Mouse (Mus musculus) midbrain, embryonic 11.5 days (tissue): Measurements from ENCODE around the gene Zfp827. TPM values are rescaled to one million over a fixed set of nuclear protein-coding genes. Genes with fewer than 3 reads are reported as not detected.
A peak's percentile ranks its signal among the peaks of the same experiment; 100 is the strongest.

Experiments
- ATAC-seq: fragments of 200-750 bp; cut with Nextera tagmentation; 2 replicates; pipeline ENCODE4 v1.8.0; 2017; ENCODE audit warnings: moderate TSS enrichment, moderate library complexity; ENCODE audit not compliant: low FRiP score
- DNase-seq: peaks from one replicate; pipeline ENCODE4 v3.0.0; 2015; ENCODE audit warnings: low spot score; ENCODE audit errors: missing footprints
- H3K27ac ChIP-seq: fragments of 300-500 bp; sonication (generic); 2 replicates; pipeline ENCODE4 v1.5.1; 2014; ENCODE audit warnings: low read depth, low read length
- H3K27me3 ChIP-seq: fragments of 300-500 bp; sonication (generic); 2 replicates; pipeline ENCODE4 v1.6.1; 2014; ENCODE audit warnings: mild to moderate bottlenecking, low read length, moderate library complexity, mixed read lengths; ENCODE audit not compliant: control insufficient read depth, insufficient read depth
- H3K36me3 ChIP-seq: fragments of 300-500 bp; sonication (generic); 2 replicates; pipeline ENCODE4 v1.6.1; 2014; ENCODE audit warnings: mild to moderate bottlenecking, low read length, moderate library complexity, mixed read lengths; ENCODE audit not compliant: control insufficient read depth, insufficient read depth
- H3K4me1 ChIP-seq: fragments of 300-500 bp; sonication (generic); 2 replicates; pipeline ENCODE4 v1.6.1; 2014; ENCODE audit warnings: low read length; ENCODE audit not compliant: control insufficient read depth, insufficient read depth
- H3K4me2 ChIP-seq: fragments of 300-500 bp; sonication (generic); 2 replicates; pipeline ENCODE4 v1.6.1; 2014; ENCODE audit warnings: mild to moderate bottlenecking, moderate library complexity
- H3K4me3 ChIP-seq: fragments of 300-500 bp; sonication (generic); 2 replicates; pipeline ENCODE4 v1.5.1; 2014; ENCODE audit warnings: low read depth, low read length
- H3K9ac ChIP-seq: fragments of 300-500 bp; sonication (generic); 2 replicates; pipeline ENCODE4 v1.6.1; 2014; ENCODE audit warnings: low read length
- H3K9me3 ChIP-seq: fragments of 300-500 bp; sonication (generic); 2 replicates; pipeline ENCODE4 v1.6.1; 2016; ENCODE audit warnings: low read length; ENCODE audit not compliant: control insufficient read depth
- WGBS: fragments of 180-500 bp; shearing (Covaris S2); extraction: QIAGEN DNeasy Blood & Tissue Kit; methylation state at CpG from one replicate; pipeline ENCODE4 v1.1.7; 2014; 5-methylcytosine and 5-hydroxymethylcytosine counted together
- polyA plus RNA-seq: library from polyadenylated mRNA; unstranded; fragments of >200 nt; fragmentation: Nextera tagmentation; extraction: Ambion mirVana; gene quantifications from 2 replicates; pipeline ENCODE4 v1.2.1, GENCODE M21; 2014

Gene Zfp827
- polyA plus RNA-seq, 1 experiment from 2014 or later = 9.5 TPM

DNA sequence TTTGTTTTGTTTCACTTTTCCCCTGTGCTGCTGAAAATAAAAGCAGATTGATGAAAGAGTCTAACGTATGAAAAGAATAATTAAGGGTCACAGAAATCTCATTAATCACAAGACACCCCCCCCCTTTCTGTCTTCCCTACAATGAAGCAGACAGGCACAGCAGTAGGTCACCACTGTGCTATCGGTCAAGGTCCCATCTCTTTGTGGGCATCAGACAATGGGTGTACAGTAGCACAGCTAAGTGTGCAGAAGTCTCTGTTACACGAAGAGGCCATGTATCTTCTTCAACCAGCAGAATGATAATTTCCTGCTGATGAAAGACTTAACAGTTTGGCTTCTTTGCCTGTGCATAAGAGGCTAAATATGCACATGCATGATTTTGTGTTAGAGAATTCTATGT lies 170.4 kb downstream of the Zfp827 start:
- 66% methylated on average over 3 of the region's 3 CpGs for WGBS
- H3K9me3 ChIP-seq = no peaks in the 10 kb centered on the region
- H3K4me3 ChIP-seq = no peak overlapping the region
- H3K27ac ChIP-seq = no peak overlapping the region
- no peaks in the 10 kb centered on the region for H3K36me3 ChIP-seq
- no peak overlapping the region for H3K9ac ChIP-seq
- H3K27me3 ChIP-seq = no peaks in the 10 kb centered on the region
- ATAC-seq (no peak), DNase-seq (no peak)
- no peak overlapping the region for H3K4me2 ChIP-seq
- H3K4me1 ChIP-seq = no peaks in the 10 kb centered on the region

GRCm38 (mm10) chr8:79201446-79202147 lies 173.4 kb downstream of the Zfp827 start:
- Histone ChIP-seq H3K4me1 (no peaks in the 10 kb centered on the region), H3K36me3 (no peaks in the 10 kb centered on the region), H3K27me3 (no peaks in the 10 kb centered on the region), H3K4me2 (no peak overlapping the region), H3K4me3 (no peak overlapping the region), H3K27ac (no peak overlapping the region), H3K9me3 (no peaks in the 10 kb centered on the region), H3K9ac (no peak overlapping the region)
- no peak for DNase-seq
- WGBS = 78% methylated on average over 11 of the region's 11 CpGs
- no peak for ATAC-seq

GRCm38 (mm10) chr8:79206895-79207294 lies 178.7 kb downstream of the Zfp827 start:
- DNase-seq (no peak), ATAC-seq (no peak)
- 90% methylated on average over 4 of the region's 4 CpGs for WGBS
- Histone ChIP-seq H3K9ac (no peak overlapping the region), H3K4me2 (no peak overlapping the region), H3K27ac (no peak overlapping the region), H3K4me3 (no peak overlapping the region), H3K9me3 (no peaks in the 10 kb centered on the region), H3K27me3 (no peaks in the 10 kb centered on the region), H3K36me3 (no peaks in the 10 kb centered on the region), H3K4me1 (peaks cover 16% of the 10 kb centered on the region)

DNA sequence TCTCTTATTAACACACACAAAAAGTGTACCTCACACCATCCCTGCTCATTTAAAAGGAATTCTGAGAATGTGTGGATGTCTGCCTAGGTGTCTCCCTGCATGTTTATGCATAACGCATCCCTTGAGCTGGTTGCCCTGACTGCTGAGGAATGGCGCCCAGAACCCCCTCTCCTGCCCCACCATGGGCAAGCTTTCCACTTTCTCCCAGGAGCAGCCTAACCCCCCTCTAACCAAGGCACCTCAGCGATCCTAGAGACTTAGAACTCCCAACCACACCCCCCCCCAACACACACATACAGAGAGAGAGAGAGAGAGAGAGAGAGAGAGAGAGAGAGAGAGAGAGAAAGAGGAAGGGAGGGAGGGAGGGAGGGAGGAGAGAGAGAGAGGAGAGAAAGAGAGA lies 179.9 kb downstream of the Zfp827 start:
- Histone ChIP-seq H3K36me3 (no peaks in the 10 kb centered on the region), H3K9ac (no peak overlapping the region), H3K4me2 (no peak overlapping the region), H3K4me1 (peaks cover 16% of the 10 kb centered on the region), H3K9me3 (no peaks in the 10 kb centered on the region), H3K27me3 (no peaks in the 10 kb centered on the region), H3K27ac (no peak overlapping the region), H3K4me3 (no peak overlapping the region)
- DNase-seq (no peak), ATAC-seq (no peak)
- WGBS = 49% methylated on average over 3 of the region's 3 CpGs

DNA sequence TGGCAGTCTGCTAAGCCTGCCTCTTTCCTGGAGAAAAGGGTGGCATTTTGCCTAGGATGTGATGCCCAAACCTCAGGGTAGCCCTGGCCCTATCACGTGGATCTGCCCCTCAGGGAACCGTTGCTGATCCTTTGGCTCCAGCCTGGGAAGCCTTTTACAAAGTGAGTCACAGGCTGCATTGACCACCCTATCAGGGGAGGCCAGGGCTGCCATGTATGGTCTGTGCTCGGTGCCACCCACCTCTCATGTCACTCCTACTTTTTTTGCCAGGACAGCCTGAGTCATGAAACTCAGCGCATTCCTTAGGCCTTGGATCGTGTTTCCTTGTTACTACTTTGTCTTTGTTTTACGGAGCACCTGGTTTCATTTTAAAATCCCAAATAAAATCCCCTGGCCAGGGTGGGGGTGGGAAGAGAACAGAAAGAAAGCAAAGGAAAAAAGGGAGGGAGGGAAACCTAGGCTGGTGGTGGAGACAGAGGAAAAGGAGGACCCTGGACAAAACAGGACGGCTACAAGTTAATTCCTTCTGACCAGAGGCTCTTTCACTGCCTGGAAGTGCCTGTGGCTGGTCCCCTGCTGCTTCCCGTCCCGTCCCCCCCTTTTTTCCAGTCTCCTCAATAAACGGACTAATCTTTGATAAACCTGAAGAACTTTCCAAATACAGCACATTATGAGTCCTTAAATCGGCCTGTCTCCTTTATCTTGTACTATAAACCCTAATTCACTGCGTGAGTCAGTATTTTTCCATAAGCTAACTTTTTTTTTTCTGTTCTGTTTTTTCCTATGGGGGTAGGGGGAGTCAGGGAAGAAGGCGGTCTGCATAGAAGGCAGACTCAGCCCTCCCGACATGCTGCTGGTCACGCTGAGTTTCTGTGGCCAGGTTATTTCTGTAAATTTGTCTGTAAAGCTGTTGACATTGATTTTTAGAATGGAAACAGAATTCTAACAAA lies 180.7 kb downstream of the Zfp827 start:
- Histone ChIP-seq H3K9ac (peak overlapping the region; percentile 60), H3K36me3 (no peaks in the 10 kb centered on the region), H3K4me3 (no peak overlapping the region; the same call in 1 of the 2 replicates), H3K27ac (no peak overlapping the region), H3K27me3 (no peaks in the 10 kb centered on the region), H3K4me1 (peaks cover 16% of the 10 kb centered on the region), H3K9me3 (no peaks in the 10 kb centered on the region), H3K4me2 (peak overlapping the region; percentile 51)
- DNase-seq (peak; percentile 90), ATAC-seq (peak; percentile 51)
- WGBS = 10% methylated on average over 15 of the region's 15 CpGs

GRCm38 (mm10) chr8:79209641-79210358 lies 181.6 kb downstream of the Zfp827 start:
- Histone ChIP-seq H3K4me2 (peak overlapping the region; percentile 51), H3K9ac (peak overlapping the region; percentile 60), H3K27me3 (no peaks in the 10 kb centered on the region), H3K4me1 (peaks cover 16% of the 10 kb centered on the region), H3K27ac (0 out of 2 replicates have a peak overlapping the region, but pooled peaks have one; percentile 16), H3K9me3 (no peaks in the 10 kb centered on the region), H3K4me3 (peak overlapping the region; percentile 27), H3K36me3 (no peaks in the 10 kb centered on the region)
- 4% methylated on average over 27 of the region's 27 CpGs for WGBS
- DNase-seq = peak; percentile 94
- peak; percentile 81 for ATAC-seq

DNA sequence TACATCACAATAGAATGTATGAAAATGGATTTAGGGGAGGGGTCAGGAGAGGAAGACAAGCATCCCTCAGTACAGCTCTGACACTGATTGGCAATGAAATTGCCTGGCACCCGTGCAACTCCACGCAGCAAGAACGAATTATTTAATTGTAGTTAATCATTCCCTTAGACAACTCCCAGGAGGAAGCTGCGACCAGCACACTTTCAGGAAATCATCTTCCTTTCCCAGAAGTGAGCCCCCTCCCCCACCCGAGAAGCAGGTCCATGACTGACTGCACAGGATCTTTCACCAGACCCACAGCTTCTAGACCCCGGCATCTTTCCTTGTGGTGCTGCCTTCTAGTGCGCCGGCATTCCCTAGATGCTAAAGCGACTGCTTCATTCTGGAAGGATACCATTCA lies 183.4 kb downstream of the Zfp827 start:
- no peak overlapping the region for H3K9ac ChIP-seq
- no peak overlapping the region for H3K27ac ChIP-seq
- ATAC-seq (no peak), DNase-seq (peak; percentile 85)
- H3K4me2 ChIP-seq = no peak overlapping the region
- peaks cover 16% of the 10 kb centered on the region for H3K4me1 ChIP-seq
- H3K9me3 ChIP-seq = no peaks in the 10 kb centered on the region
- H3K36me3 ChIP-seq = no peaks in the 10 kb centered on the region
- WGBS = 83% methylated on average over 9 of the region's 9 CpGs
- H3K4me3 ChIP-seq = no peak overlapping the region
- H3K27me3 ChIP-seq = no peaks in the 10 kb centered on the region

DNA sequence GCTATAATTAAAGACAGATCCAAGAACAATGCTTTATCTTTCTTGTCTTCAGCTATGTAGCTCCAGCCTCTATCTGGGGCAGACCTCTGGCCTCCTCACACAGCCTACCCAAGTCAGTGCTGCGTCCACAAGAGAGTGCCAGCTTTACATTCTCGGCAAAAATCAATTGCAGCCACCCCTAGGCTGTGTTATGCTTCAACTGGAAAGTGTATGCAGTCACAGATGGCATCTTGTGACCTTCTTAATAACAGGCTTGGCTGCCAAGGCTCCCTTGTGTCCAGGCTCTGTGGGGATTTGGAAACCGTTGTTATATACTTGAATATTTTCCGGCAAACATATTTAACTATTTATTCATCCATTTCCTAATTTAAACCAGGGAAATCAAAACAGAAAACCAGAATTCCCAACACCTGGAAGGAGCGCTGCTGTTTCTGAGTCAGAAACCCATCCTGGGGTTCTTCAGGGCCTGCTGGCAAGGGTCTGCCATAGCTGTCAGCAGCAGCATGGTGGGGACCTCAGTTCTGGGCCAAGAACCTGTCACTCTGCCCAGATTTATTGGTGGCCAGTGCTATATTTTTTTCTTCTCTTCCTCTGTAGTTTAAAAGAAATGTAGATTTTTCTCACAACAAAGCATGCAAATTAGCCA lies 194.0 kb downstream of the Zfp827 start:
- no peak overlapping the region for H3K4me3 ChIP-seq
- 77% methylated on average over 5 of the region's 5 CpGs for WGBS
- DNase-seq = no peak
- H3K9me3 ChIP-seq = no peaks in the 10 kb centered on the region; the same call in 1 of the 2 replicates
- no peak for ATAC-seq
- no peaks in the 10 kb centered on the region for H3K4me1 ChIP-seq
- no peak overlapping the region for H3K4me2 ChIP-seq
- H3K36me3 ChIP-seq = no peaks in the 10 kb centered on the region
- H3K27ac ChIP-seq = no peak overlapping the region
- H3K27me3 ChIP-seq = no peaks in the 10 kb centered on the region
- H3K9ac ChIP-seq = no peak overlapping the region
